Mouse (Mus musculus) embryonic facial prominence, embryonic 11.5 days (tissue): ENCODE data around the gene Nckap1. TPM values are rescaled to one million over a fixed set of nuclear protein-coding genes. Genes with fewer than 3 reads are reported as not detected.
A peak's percentile ranks its signal among the peaks of the same experiment; 100 is the strongest.
"Not testable (repeated sequence)": the region's sequence is repeated elsewhere in the genome, so short reads cannot be mapped to it uniquely, and the experiment has no call there.

Experiments used
- ATAC-seq: fragments of 200-750 bp; cut with Nextera tagmentation; replicated peaks from 2 replicates; pipeline ENCODE4 v1.8.0; 2017; ENCODE audit warnings: low read depth; ENCODE audit not compliant: insufficient number of reproducible peaks, low FRiP score, low TSS enrichment
- DNase-seq: peaks from one replicate; pipeline ENCODE4 v3.0.0-alpha.2; 2015; ENCODE audit warnings: low spot score
- H3K27ac ChIP-seq: fragments of 300-500 bp; sonication (generic); replicated peaks from 2 replicates; pipeline ENCODE4 v1.5.1; 2014; ENCODE audit warnings: mild to moderate bottlenecking, low read depth, low read length, control low read depth
- H3K27me3 ChIP-seq: fragments of 300-500 bp; sonication (generic); 2 replicates; pipeline ENCODE4 v1.6.1; 2014; ENCODE audit warnings: mild to moderate bottlenecking, low read length, moderate library complexity, mixed read lengths; ENCODE audit not compliant: control insufficient read depth, insufficient read depth
- H3K36me3 ChIP-seq: fragments of 300-500 bp; sonication (generic); replicated peaks from 2 replicates; pipeline ENCODE4 v1.6.1; 2014; ENCODE audit warnings: low read depth, mild to moderate bottlenecking, low read length, moderate library complexity, mixed read lengths; ENCODE audit not compliant: control insufficient read depth, insufficient read depth
- H3K4me1 ChIP-seq: fragments of 300-500 bp; sonication (generic); 2 replicates; pipeline ENCODE4 v1.6.1; 2014; ENCODE audit warnings: low read length, mixed read lengths; ENCODE audit not compliant: control insufficient read depth, insufficient read depth
- H3K4me2 ChIP-seq: fragments of 300-500 bp; sonication (generic); 2 replicates; pipeline ENCODE4 v1.6.1; 2014; ENCODE audit warnings: low read depth, mild to moderate bottlenecking, control low read depth, low read length, moderate library complexity
- H3K4me3 ChIP-seq: fragments of 300-500 bp; sonication (generic); 2 replicates; pipeline ENCODE4 v1.5.1; 2014; ENCODE audit warnings: low read depth, low read length, control low read depth
- H3K9ac ChIP-seq: fragments of 300-500 bp; sonication (generic); replicated peaks from 2 replicates; pipeline ENCODE4 v1.6.1; 2014; ENCODE audit warnings: mild to moderate bottlenecking, control low read depth, low read length
- H3K9me3 ChIP-seq: fragments of 300-500 bp; sonication (generic); replicated peaks from 2 replicates; pipeline ENCODE4 v1.6.1; 2016; ENCODE audit warnings: mild to moderate bottlenecking, low read length, inconsistent platforms, mixed read lengths; ENCODE audit not compliant: control insufficient read depth
- WGBS: fragments of 180-500 bp; shearing (Covaris S2); extraction: QIAGEN DNeasy Blood & Tissue Kit; methylation state at CpG from one replicate; pipeline ENCODE4 v1.1.7; 2014; 5-methylcytosine and 5-hydroxymethylcytosine counted together
- polyA plus RNA-seq: library from polyadenylated mRNA; unstranded; fragments of >200 nt; fragmentation: Nextera tagmentation; extraction: Ambion mirVana; gene quantifications from 2 replicates; pipeline ENCODE4 v1.2.1, GENCODE M21; 2014

Nckap1 gene
- polyA plus RNA-seq, 1 experiment from 2014 or later, result 68.2 TPM

GRCm38 (mm10) chr2:80502132-80502531, 79.0 kb downstream of the Nckap1 start:
- 95% methylated on average over 4 of the region's 4 CpGs for WGBS
- Histone ChIP-seq H3K9me3 (no peaks in the 10 kb centered on the region), H3K27me3 (no peaks in the 10 kb centered on the region), H3K36me3 (no peaks in the 10 kb centered on the region; the same call in 1 of the 2 replicates), H3K27ac (no peak overlapping the region), H3K4me1 (no peaks in the 10 kb centered on the region), H3K4me3 (no peak overlapping the region), H3K9ac (no peak overlapping the region), H3K4me2 (no peak overlapping the region)
- ATAC-seq (no peak), DNase-seq (no peak)

DNA sequence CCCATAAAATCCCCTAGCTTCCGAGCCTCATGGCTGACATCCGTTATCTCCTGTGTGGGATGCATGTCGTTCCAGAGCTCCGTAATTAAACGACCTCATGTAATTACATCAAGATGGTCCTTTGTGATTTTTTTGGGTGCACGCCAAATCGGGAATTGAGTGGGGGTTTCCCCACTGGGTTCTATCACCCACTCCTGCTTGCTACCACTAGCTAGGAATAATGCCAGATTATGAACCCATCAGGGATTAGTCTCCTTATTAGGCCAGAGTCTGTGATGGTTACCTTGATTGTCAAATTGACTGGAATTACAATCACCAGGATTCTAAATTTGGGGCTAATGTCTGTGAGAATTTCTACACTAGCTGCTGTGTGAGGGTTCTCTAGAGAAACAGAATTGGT, 85.9 kb downstream of the Nckap1 start:
- not testable (repeated sequence) for H3K9me3 ChIP-seq, H3K4me1 ChIP-seq, H3K36me3 ChIP-seq, H3K27ac ChIP-seq, H3K27me3 ChIP-seq, H3K4me2 ChIP-seq, DNase-seq, H3K4me3 ChIP-seq, H3K9ac ChIP-seq, ATAC-seq
- WGBS, result 56% methylated on average over 7 of the region's 7 CpGs

DNA sequence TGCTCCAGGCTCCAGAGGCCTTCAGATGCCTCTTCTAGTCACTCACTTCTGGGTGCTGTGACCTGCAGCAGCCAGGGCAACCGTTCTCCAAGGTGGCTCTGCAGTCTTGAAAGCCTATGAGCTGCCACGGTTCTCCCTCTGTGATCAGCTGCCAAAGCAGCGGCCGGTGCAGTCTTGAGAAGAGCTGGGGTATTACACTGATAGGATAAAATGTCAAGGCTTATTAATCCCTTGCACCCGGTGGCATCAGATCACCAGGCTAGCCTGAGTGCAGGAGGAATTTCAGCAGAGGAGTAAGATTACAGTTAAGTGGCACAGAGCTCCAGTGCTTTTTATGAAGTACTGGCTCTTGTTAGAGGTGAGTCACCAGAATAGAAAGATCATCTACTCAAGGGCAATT, 94.3 kb downstream of the Nckap1 start:
- Histone ChIP-seq H3K36me3 (no peaks in the 10 kb centered on the region), H3K27ac (no peak overlapping the region), H3K4me2 (no peak overlapping the region), H3K4me1 (no peaks in the 10 kb centered on the region), H3K9me3 (no peaks in the 10 kb centered on the region), H3K27me3 (no peaks in the 10 kb centered on the region), H3K9ac (no peak overlapping the region), H3K4me3 (no peak overlapping the region)
- 59% methylated on average over 5 of the region's 5 CpGs for WGBS
- DNase-seq (no peak), ATAC-seq (no peak)

- Histone ChIP-seq H3K27me3 (no peaks in the 10 kb centered on the region), H3K9me3 (no peaks in the 10 kb centered on the region), H3K9ac (no peak overlapping the region), H3K4me2 (no peak overlapping the region), H3K36me3 (no peaks in the 10 kb centered on the region), H3K27ac (no peak overlapping the region), H3K4me3 (no peak overlapping the region), H3K4me1 (no peaks in the 10 kb centered on the region)
- ATAC-seq (no peak), DNase-seq (no peak)
- WGBS, result 93% methylated on average over 5 of the region's 5 CpGs
These were observed 96.2 kb downstream of the Nckap1 start for GRCm38 (mm10) chr2:80484951-80485350.

GRCm38 (mm10) chr2:80475831-80476230, 105.3 kb downstream of the Nckap1 start:
- Histone ChIP-seq H3K9ac (no peak overlapping the region), H3K27ac (no peak overlapping the region), H3K36me3 (no peaks in the 10 kb centered on the region), H3K4me3 (no peak overlapping the region), H3K27me3 (no peaks in the 10 kb centered on the region), H3K4me1 (no peaks in the 10 kb centered on the region), H3K4me2 (no peak overlapping the region), H3K9me3 (no peaks in the 10 kb centered on the region)
- WGBS, result 50% methylated on average over 1 of the region's 1 CpGs
- DNase-seq (no peak), ATAC-seq (no peak)

- no peak overlapping the region for H3K27ac ChIP-seq
- no peaks in the 10 kb centered on the region for H3K9me3 ChIP-seq
- H3K4me1 ChIP-seq, result no peaks in the 10 kb centered on the region
- ATAC-seq, result no peak
- H3K9ac ChIP-seq, result no peak overlapping the region
- 79% methylated on average over 5 of the region's 5 CpGs for WGBS
- DNase-seq, result no peak
- H3K27me3 ChIP-seq, result no peaks in the 10 kb centered on the region
- H3K36me3 ChIP-seq, result no peaks in the 10 kb centered on the region
- no peak overlapping the region for H3K4me2 ChIP-seq
- no peak overlapping the region for H3K4me3 ChIP-seq
These were observed 106.9 kb downstream of the Nckap1 start for GRCm38 (mm10) chr2:80474247-80474796.

DNA sequence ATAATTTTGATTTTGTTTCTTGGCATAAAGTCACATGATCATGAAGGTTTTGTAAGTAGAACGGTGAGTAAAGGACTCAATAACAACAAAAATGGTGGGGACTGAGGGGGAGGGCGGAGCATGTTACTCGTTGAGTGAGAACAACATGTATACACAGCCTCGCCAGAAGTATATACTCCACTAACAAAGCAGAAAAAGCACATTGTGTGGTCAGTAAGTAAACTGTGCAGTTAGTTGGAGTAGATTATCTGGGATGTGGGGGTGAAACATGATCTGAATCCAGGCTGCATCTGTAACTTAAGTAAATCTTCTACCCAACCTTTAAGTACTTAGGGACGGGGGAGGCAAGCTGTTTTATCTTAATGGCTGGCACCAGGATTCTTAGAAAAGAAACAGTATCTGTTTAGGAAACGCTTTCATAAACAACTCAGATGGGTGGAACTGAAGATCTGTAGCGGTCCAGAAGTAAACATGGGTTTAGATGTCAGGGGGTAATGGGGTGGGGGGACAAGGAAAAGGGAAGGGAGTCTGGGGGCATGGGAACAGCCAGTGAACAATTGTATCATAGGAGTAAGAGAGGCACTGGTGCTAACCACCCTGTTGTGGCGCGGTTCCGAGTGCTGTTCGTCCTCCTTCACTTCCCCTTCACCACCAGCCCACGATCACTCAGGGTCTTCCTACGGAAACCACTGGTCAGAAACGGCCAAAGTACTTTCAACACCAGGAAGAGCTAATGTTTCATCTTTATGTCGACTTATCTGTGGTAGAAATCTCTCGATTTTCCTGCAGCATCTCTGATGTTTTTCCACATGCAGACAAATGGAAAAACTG, 115.0 kb downstream of the Nckap1 start:
- Histone ChIP-seq H3K27ac (no peak overlapping the region), H3K36me3 (no peaks in the 10 kb centered on the region), H3K9ac (no peak overlapping the region), H3K4me1 (no peaks in the 10 kb centered on the region), H3K9me3 (no peaks in the 10 kb centered on the region), H3K27me3 (no peaks in the 10 kb centered on the region), H3K4me2 (no peak overlapping the region), H3K4me3 (no peak overlapping the region)
- ATAC-seq (peak; percentile 47; the same call in 1 of the 2 replicates), DNase-seq (peak; percentile 48)
- WGBS, result 72% methylated on average over 16 of the region's 16 CpGs

DNA sequence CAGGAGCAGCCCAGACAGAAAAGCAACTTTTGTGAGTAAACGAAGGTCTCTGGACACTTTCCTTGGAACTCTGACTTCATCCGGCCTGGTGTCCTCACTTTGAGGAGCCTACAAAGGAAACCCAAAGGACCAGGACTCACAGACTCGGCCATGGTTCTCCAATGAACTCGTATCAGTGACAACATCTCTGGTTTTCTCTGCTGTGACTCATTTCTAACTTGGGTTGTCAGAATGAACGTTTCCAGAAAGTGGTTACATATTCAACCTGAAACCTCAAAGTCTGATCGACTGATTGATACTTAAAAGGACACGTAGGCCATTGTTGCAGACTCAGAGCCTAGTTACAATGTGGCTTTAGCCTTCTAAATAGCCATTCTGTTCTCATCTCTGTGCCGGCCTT, 119.4 kb downstream of the Nckap1 start:
- H3K9me3 ChIP-seq, result no peaks in the 10 kb centered on the region
- H3K4me1 ChIP-seq, result no peaks in the 10 kb centered on the region
- no peak overlapping the region for H3K27ac ChIP-seq
- 76% methylated on average over 8 of the region's 8 CpGs for WGBS
- ATAC-seq (no peak), DNase-seq (no peak)
- no peaks in the 10 kb centered on the region for H3K36me3 ChIP-seq
- no peak overlapping the region for H3K9ac ChIP-seq
- no peaks in the 10 kb centered on the region for H3K27me3 ChIP-seq
- H3K4me3 ChIP-seq, result no peak overlapping the region
- H3K4me2 ChIP-seq, result no peak overlapping the region
